Mouse (Mus musculus) olfactory bulb, adult 2 months (tissue): ENCODE data around the gene Upk1b.

Experiments used
- CTCF ChIP-seq: fragments of 200-500 bp; IDR thresholded peaks from 2 replicates; pipeline ENCODE4 v1.5.1; 2012; ENCODE audit warnings: low read depth, mild to moderate bottlenecking, low read length, moderate library complexity; ENCODE audit not compliant: insufficient read depth
- POLR2A ChIP-seq: fragments of 200-500 bp; IDR thresholded peaks from 2 replicates; pipeline ENCODE4 v1.6.1; 2012; ENCODE audit warnings: mild to moderate bottlenecking, low read depth, low read length, moderate library complexity; ENCODE audit not compliant: insufficient read depth

GRCm38 (mm10) chr16:38782524-38783067 lies 17.5 kb downstream of the Upk1b start:
- TF ChIP-seq CTCF (no peak), POLR2A (no peak)
